Mouse (Mus musculus) kidney, adult 10 weeks (tissue): ENCODE results near the gene Cyp2c38. TPM values are rescaled to one million over a fixed set of nuclear protein-coding genes. Genes with fewer than 3 reads are reported as not detected.

Experiments used
- polyA plus RNA-seq: library from polyadenylated mRNA; stranded (reverse); fragments of 350-450 nt; fragmentation: Illumina TruSeq; extraction: RNeasy Lipid Tissue Mini Kit (QIAGEN cat#74804); gene quantifications from one replicate; pipeline ENCODE4 v1.2.3, GENCODE M21; 2014; ENCODE audit warnings: low read depth, low replicate concordance

Cyp2c38 gene
- polyA plus RNA-seq = 0.40 TPM

GRCm38 (mm10) chr19:39462941-39463340, at the start of gene Cyp2c38:
Gene Cyp2c38, minus strand, starts transcription at chr19:39463075.

GRCm38 (mm10) chr19:39510534-39510933, 47.7 kb upstream of the Cyp2c38 start, which contains the start of gene Cyp2c39:
Gene Cyp2c39, plus strand, starts transcription at chr19:39510862.

Other genes with a start within 250 kb of the Cyp2c38 start
- 1.5 TPM for gene Cyp2c29, start 193.7 kb downstream of the Cyp2c38 start, polyA plus RNA-seq
- not detected for gene Cyp2c39, start 47.8 kb upstream of the Cyp2c38 start, polyA plus RNA-seq
- not detected for gene Cyp2c67, start 186.0 kb upstream of the Cyp2c38 start, polyA plus RNA-seq